Mouse (Mus musculus) hindbrain, embryonic 15.5 days (tissue): ENCODE data around the gene Pcnx2. TPM values are rescaled to one million over a fixed set of nuclear protein-coding genes. Genes with fewer than 3 reads are reported as not detected.

ENCODE experiments used
- ATAC-seq: fragments of 200-750 bp; cut with Nextera tagmentation; 2 replicates; pipeline ENCODE4 v1.8.0; 2017; ENCODE audit warnings: low read depth, moderate number of reproducible peaks, moderate TSS enrichment; ENCODE audit not compliant: low FRiP score
- H3K27ac ChIP-seq: fragments of 300-500 bp; sonication (generic); replicated peaks from 2 replicates; pipeline ENCODE4 v1.5.1; 2015; ENCODE audit warnings: mild to moderate bottlenecking, inconsistent platforms
- H3K27me3 ChIP-seq: fragments of 300-500 bp; sonication (generic); 2 replicates; pipeline ENCODE4 v1.6.1; 2015; ENCODE audit warnings: control low read depth, inconsistent platforms
- H3K36me3 ChIP-seq: fragments of 300-500 bp; sonication (generic); 2 replicates; pipeline ENCODE4 v1.6.1; 2015; ENCODE audit warnings: control low read depth, inconsistent platforms
- H3K4me1 ChIP-seq: fragments of 300-500 bp; sonication (generic); replicated peaks from 2 replicates; pipeline ENCODE4 v1.6.1; 2015; ENCODE audit warnings: control low read depth, inconsistent platforms
- H3K4me2 ChIP-seq: fragments of 300-500 bp; sonication (generic); 2 replicates; pipeline ENCODE4 v1.6.1; 2015; ENCODE audit warnings: moderate library complexity, mild to moderate bottlenecking, inconsistent platforms
- H3K4me3 ChIP-seq: fragments of 300-500 bp; sonication (generic); 2 replicates; pipeline ENCODE4 v1.5.1; 2015; ENCODE audit warnings: mild to moderate bottlenecking, inconsistent platforms
- H3K9ac ChIP-seq: fragments of 300-500 bp; sonication (generic); 2 replicates; pipeline ENCODE4 v1.6.1; 2015; ENCODE audit warnings: inconsistent platforms
- H3K9me3 ChIP-seq: fragments of 300-500 bp; sonication (generic); 2 replicates; pipeline ENCODE4 v1.6.1; 2016; ENCODE audit warnings: control low read depth, inconsistent platforms
- WGBS: fragments of 180-500 bp; shearing (Covaris S2); methylation state at CpG from one replicate; pipeline ENCODE4 v1.1.7; 2015; 5-methylcytosine and 5-hydroxymethylcytosine counted together
- polyA plus RNA-seq: library from polyadenylated mRNA; unstranded; fragments of >200 nt; fragmentation: Nextera tagmentation; extraction: Ambion mirVana; gene quantifications from 2 replicates; pipeline ENCODE4 v1.2.1, GENCODE M21; 2015

Gene Pcnx2
- polyA plus RNA-seq, 1 experiment from 2014 or later = 5.2 TPM

DNA sequence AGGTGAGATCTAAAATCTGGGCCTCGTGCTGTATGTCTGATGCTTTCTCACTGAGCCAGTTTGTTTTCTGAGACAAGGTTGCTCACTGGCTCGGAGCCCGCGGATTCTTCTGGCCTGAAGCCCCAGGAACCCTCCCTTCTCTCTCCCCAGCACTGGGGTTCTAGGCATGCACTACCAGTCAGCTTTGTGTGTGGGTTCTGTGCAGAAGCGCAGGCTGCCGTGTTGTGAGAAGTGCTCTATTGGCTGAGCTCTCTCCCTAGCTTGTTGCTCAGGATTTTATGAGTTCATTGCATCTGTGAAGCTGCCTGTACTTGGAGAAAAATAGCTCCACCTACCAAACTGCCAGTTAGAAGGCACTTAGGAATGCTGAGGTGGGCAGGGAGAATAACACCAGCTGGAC is 89.3 kb downstream of the Pcnx2 start:
- H3K9ac ChIP-seq = no peak overlapping the region
- H3K36me3 ChIP-seq = peaks cover 20% of the 10 kb centered on the region
- no peak overlapping the region for H3K4me3 ChIP-seq
- 84% methylated on average over 6 of the region's 6 CpGs for WGBS
- H3K9me3 ChIP-seq = no peaks in the 10 kb centered on the region
- H3K27me3 ChIP-seq = no peaks in the 10 kb centered on the region
- no peak for ATAC-seq
- H3K4me1 ChIP-seq = no peaks in the 10 kb centered on the region
- no peak overlapping the region for H3K4me2 ChIP-seq
- H3K27ac ChIP-seq = no peak overlapping the region

DNA sequence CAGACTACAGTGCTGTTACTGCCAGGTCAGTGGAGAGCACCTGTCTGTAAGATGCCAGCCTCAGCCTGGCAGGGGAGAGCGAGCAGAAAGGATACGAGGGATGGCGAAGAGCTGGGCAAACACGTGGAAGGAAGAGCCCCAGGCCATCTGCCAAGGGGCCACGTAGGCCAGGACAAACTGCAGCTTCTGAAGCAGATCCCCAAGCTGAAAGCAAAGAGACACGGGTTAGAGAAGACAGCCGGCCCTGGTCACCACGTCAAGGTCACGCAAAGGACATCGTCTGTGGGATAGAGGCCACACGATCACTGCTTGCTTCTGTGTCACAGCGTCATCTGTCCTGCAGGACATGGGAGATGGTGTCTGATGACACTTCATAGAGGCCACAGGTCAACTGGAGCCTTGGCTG is 90.2 kb downstream of the Pcnx2 start:
- Histone ChIP-seq H3K4me2 (no peak overlapping the region), H3K27ac (no peak overlapping the region), H3K9ac (no peak overlapping the region), H3K9me3 (no peaks in the 10 kb centered on the region), H3K36me3 (peaks cover 15% of the 10 kb centered on the region), H3K27me3 (no peaks in the 10 kb centered on the region), H3K4me3 (no peak overlapping the region), H3K4me1 (no peaks in the 10 kb centered on the region)
- ATAC-seq = no peak
- WGBS = 84% methylated on average over 12 of the region's 12 CpGs

DNA sequence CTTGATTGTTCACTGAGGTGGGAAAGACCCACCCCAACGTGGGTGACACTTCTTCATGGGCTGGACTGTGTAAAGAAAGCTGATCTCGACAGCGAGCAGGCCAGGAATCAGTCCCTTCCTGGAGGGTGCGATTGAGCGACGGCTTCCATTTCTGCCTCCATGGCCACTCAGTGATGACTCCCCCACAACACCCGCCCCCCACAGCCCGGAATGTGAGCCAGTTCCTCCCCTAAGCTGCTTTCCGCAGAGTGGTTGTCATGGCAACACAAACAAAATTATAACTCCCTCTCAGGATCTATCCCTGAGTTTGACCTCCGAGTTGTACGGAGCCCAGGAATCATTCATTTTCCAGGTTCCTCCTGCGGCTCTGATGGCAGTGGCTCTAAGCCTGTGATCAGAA is 91.7 kb downstream of the Pcnx2 start:
- ATAC-seq = no peak
- Histone ChIP-seq H3K4me3 (no peak overlapping the region), H3K4me2 (no peak overlapping the region), H3K36me3 (peaks cover 13% of the 10 kb centered on the region; the same call in 1 of the 2 replicates), H3K27ac (no peak overlapping the region; the same call in 1 of the 2 replicates), H3K27me3 (no peaks in the 10 kb centered on the region), H3K9me3 (no peaks in the 10 kb centered on the region), H3K4me1 (no peaks in the 10 kb centered on the region), H3K9ac (no peak overlapping the region)
- 77% methylated on average over 12 of the region's 12 CpGs for WGBS

DNA sequence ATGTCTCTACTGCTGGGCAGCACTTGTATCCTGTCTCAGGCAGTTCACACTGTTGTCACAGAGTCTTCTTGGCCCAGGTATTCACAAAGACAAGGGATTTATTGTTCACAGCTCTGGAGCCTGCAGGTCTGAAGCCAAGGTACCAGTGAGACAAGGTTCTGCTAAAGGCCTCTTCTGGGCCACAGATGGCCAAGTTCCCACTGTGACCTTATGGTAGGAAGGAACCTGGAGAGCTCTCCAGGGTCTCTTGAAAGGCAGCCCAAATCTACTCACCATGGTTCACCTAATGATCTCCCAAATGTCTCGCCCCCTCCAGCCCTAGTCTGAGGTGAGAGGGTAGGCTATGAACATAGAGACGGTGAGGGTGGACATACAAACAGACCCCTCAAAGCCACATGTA is 101.1 kb downstream of the Pcnx2 start:
- H3K9ac ChIP-seq = no peak overlapping the region
- no peak overlapping the region for H3K4me2 ChIP-seq
- no peak overlapping the region for H3K4me3 ChIP-seq
- WGBS = 95% methylated on average over 2 of the region's 2 CpGs
- H3K9me3 ChIP-seq = no peaks in the 10 kb centered on the region
- H3K27me3 ChIP-seq = no peaks in the 10 kb centered on the region
- no peak overlapping the region for H3K27ac ChIP-seq
- H3K4me1 ChIP-seq = no peaks in the 10 kb centered on the region
- H3K36me3 ChIP-seq = 0 out of 2 replicates have a peak, but pooled peaks cover 3% of the 10 kb centered on the region
- ATAC-seq = no peak

DNA sequence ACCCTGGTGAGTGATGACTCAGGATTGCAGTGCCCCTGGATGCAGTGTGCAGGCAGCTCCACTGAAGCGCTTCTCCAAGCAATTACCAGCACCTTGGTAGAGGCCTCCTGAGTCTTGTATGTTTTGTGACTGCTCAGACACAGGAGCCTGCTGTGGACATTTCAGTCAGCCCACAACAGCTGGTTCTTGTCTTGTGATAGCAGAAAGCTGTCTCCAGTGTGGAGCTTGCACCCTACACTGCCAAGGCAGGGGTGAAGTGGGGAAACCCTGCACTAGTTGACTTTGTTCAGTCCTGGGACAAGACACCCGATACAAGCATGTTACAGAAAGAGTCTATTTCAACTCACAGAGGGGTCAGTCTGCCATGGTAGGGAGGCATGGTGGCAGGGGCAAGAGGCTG is 102.8 kb downstream of the Pcnx2 start:
- H3K27me3 ChIP-seq = no peaks in the 10 kb centered on the region
- H3K36me3 ChIP-seq = no peaks in the 10 kb centered on the region
- H3K4me1 ChIP-seq = no peaks in the 10 kb centered on the region
- H3K4me3 ChIP-seq = no peak overlapping the region
- no peak overlapping the region for H3K27ac ChIP-seq
- WGBS = 87% methylated on average over 2 of the region's 2 CpGs
- no peak overlapping the region for H3K9ac ChIP-seq
- ATAC-seq = no peak
- no peak overlapping the region for H3K4me2 ChIP-seq
- no peaks in the 10 kb centered on the region for H3K9me3 ChIP-seq

DNA sequence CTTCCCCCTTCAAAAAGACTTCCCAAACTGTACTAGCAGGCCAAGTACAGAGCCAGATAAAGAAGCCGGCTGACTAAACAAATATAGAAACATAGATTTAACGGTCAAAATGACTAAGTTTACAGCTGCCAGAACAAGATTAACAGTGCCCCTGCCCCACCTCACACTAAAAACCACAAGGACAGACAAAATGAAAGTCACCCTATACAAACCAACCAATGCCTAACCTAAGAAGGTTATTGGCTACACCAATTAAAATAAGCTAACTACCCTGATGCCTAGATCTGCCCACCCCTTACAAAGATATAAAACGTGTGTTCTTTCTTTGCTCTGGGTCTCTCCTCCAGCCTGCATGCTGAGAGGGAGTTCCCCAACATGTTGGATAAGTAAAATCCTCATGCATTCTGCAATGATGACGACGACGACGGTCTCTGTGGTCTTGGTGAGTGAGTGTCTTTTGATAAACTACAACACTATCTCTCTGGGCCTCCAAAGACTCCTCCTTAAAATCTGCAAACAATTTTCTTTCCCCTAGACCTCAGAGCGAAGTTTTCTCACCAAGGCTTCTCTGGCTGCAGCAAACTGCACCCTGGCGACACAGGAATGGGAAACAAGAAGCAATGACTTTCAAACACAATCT is 105.2 kb downstream of the Pcnx2 start:
- Histone ChIP-seq H3K9me3 (no peaks in the 10 kb centered on the region), H3K36me3 (no peaks in the 10 kb centered on the region), H3K4me3 (no peak overlapping the region), H3K4me2 (no peak overlapping the region), H3K4me1 (no peaks in the 10 kb centered on the region), H3K9ac (no peak overlapping the region), H3K27me3 (no peaks in the 10 kb centered on the region), H3K27ac (no peak overlapping the region)
- no peak for ATAC-seq
- WGBS = 80% methylated on average over 9 of the region's 9 CpGs

DNA sequence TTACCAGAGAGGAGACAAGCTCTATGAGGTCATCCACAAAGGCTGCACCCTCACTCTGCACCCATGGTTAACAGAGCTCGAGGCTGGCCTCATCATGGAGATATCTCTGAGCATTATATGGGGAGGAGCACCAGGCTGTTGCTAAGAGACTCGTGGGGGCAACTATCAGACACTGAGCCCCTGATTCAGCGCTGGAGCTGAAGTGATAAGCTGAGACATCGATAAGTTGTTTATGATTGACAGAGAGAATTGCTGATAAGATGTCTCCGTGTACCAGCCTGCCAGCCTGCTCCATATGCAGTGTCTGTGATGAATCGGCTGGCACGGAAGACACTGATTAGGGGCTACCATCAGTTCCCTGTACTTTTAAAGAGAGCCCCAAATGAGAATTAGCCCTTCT is 111.2 kb downstream of the Pcnx2 start:
- H3K36me3 ChIP-seq = no peaks in the 10 kb centered on the region
- H3K4me2 ChIP-seq = no peak overlapping the region
- ATAC-seq = no peak
- H3K9ac ChIP-seq = no peak overlapping the region
- H3K4me3 ChIP-seq = no peak overlapping the region
- no peaks in the 10 kb centered on the region for H3K4me1 ChIP-seq
- WGBS = 65% methylated on average over 7 of the region's 7 CpGs
- H3K27ac ChIP-seq = no peak overlapping the region
- H3K27me3 ChIP-seq = no peaks in the 10 kb centered on the region
- no peaks in the 10 kb centered on the region for H3K9me3 ChIP-seq

DNA sequence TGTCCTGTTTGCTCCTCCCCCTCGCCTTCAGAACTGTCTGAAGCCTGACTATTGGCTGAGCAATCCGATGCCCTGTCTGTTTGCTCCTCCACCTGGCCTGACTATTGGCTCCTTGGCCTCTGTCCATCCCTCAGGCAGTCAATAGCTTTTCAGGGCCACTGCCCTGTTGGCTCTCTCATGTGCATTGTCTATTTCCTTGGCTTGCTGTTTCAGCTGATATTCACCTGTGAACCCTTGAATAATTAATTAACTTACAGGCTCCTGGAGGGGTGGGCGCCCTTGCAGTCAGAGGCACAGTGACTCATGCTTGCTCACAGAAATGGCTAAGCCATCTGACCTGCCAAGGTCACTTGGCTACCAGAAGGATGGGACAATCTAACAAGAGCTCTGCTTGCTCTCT is 116.0 kb downstream of the Pcnx2 start:
- H3K36me3 ChIP-seq = no peaks in the 10 kb centered on the region
- no peak overlapping the region for H3K27ac ChIP-seq
- H3K9ac ChIP-seq = no peak overlapping the region
- H3K9me3 ChIP-seq = no peaks in the 10 kb centered on the region
- H3K4me2 ChIP-seq = no peak overlapping the region
- no peaks in the 10 kb centered on the region for H3K4me1 ChIP-seq
- no peak overlapping the region for H3K4me3 ChIP-seq
- no peak for ATAC-seq
- 69% methylated on average over 3 of the region's 3 CpGs for WGBS
- H3K27me3 ChIP-seq = no peaks in the 10 kb centered on the region

DNA sequence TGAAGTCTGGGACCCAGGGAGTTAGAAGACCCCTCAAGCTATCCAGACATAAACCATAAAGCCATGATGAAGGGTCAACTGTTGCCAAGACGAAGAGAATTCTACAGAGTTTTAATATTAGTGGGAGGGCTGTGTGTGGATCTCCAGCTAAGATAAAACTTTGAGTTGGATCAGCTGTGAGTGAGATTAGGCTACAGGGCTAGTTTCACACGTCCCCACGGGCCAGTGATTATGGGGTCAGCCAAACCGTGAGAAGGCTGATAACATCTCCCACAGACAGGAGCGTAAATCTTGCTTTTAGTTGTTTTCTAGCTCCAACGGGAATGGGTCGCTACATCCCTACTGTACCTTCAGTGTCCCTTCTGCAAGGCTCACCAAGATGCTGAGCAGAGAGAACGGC is 118.5 kb downstream of the Pcnx2 start:
- no peaks in the 10 kb centered on the region for H3K4me1 ChIP-seq
- no peaks in the 10 kb centered on the region for H3K9me3 ChIP-seq
- no peak overlapping the region for H3K4me2 ChIP-seq
- no peak overlapping the region for H3K9ac ChIP-seq
- H3K27me3 ChIP-seq = no peaks in the 10 kb centered on the region
- WGBS = 81% methylated on average over 8 of the region's 8 CpGs
- no peak overlapping the region for H3K4me3 ChIP-seq
- ATAC-seq = no peak
- H3K36me3 ChIP-seq = no peaks in the 10 kb centered on the region
- H3K27ac ChIP-seq = no peak overlapping the region

DNA sequence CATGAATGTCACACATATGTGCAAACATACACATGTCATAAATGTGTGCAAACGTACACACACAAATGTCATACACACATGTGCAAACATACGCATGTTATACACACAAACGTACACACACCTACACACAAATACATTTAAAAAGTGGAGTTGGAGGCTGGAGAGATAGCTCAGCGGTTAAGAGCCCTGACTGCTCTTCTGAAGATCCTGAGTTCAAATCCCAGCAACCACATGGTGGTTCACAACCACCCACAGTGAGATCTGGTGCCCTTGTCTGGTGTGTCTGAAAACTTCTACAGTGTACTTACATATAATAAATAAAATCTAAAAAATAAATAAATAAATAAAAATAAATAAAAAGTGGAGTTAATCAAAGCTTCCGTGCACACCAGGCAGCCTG is 119.2 kb downstream of the Pcnx2 start:
- WGBS = 92% methylated on average over 5 of the region's 5 CpGs
- Histone ChIP-seq H3K36me3 (no peaks in the 10 kb centered on the region), H3K4me3 (no peak overlapping the region), H3K4me1 (no peaks in the 10 kb centered on the region), H3K27me3 (no peaks in the 10 kb centered on the region), H3K4me2 (no peak overlapping the region), H3K27ac (no peak overlapping the region), H3K9ac (no peak overlapping the region), H3K9me3 (no peaks in the 10 kb centered on the region)
- ATAC-seq = no peak

DNA sequence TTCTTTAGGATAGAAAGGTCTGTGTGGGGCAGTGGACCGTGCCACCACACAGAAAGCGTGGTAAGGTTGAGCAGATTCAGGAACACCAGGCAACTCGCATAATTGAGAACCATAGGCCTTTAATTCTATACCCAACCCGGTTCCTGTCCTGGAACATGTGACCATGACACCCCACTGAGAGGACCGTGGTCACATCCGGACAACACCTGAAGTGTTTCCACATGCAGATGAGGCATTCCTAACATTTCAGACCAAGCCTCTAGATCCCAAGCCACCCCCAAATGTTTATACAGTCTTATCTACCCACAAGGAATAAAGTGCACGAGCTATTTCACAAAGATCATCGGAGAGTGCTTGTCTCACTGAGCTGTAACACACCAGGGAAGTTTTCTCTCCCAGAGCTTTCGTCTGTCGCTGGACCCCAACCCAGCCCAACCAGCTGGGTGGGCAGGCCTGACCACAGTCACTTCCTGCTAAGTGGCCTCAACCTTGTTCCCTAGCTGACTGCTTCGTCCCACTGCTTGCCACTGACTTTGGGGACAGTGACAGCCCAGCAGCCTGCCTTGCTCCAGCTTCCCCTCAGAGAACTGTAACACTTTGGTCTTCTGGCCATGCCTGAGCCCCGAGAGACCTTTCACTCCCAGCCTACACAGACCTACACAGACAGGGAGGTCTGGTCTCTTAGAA is 120.5 kb downstream of the Pcnx2 start:
- no peaks in the 10 kb centered on the region for H3K27me3 ChIP-seq
- H3K4me2 ChIP-seq = no peak overlapping the region
- no peaks in the 10 kb centered on the region for H3K36me3 ChIP-seq
- H3K9ac ChIP-seq = no peak overlapping the region
- no peak overlapping the region for H3K4me3 ChIP-seq
- no peaks in the 10 kb centered on the region for H3K9me3 ChIP-seq
- H3K4me1 ChIP-seq = no peaks in the 10 kb centered on the region
- H3K27ac ChIP-seq = no peak overlapping the region
- no peak for ATAC-seq
- 76% methylated on average over 12 of the region's 12 CpGs for WGBS

DNA sequence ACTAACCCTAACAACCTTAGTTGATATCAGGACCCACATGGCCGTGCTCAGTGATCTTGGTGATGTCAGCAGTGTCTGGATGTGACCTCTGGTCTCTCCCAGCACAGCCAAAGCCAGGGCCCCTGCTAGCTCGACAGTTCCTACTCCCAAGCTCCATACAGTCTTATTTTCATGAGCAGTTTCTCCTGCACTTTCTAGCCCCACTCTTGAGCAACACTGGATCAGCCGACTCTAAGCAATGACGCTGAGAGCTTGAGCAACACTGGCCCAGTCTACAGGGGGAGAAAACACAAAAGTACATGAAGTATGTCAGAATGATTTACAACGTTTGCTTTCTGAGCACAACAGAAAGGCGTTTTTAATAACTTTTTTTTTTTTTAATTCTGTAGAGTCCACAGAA is 121.3 kb downstream of the Pcnx2 start:
- Histone ChIP-seq H3K4me2 (no peak overlapping the region), H3K36me3 (peaks cover 1% of the 10 kb centered on the region; the same call in 1 of the 2 replicates), H3K4me3 (no peak overlapping the region), H3K9ac (no peak overlapping the region), H3K27ac (no peak overlapping the region), H3K27me3 (no peaks in the 10 kb centered on the region), H3K9me3 (no peaks in the 10 kb centered on the region), H3K4me1 (no peaks in the 10 kb centered on the region)
- no peak for ATAC-seq
- whole genome bisulfite sequencing = 76% methylated on average over 6 of the region's 6 CpGs

DNA sequence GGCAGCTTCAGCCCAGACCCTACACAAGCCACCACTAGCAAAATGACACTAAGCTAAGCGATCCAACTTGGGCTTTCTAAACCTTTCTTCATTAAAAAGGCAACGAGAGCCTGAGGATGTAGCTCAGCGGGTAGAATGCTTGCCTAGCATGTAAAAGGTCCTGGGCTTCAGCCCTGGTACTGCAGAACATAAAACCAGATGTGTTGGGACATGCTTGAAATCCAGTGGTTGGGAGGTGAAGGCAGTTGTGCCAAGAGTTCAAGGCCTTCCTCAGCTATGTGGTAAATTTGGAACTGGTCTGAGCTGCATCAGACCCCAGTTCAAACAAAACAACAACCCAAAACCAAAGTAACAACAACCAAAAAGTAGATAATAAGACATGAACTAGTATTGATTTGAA is 121.8 kb downstream of the Pcnx2 start:
- Histone ChIP-seq H3K4me2 (no peak overlapping the region), H3K27ac (no peak overlapping the region), H3K4me1 (no peaks in the 10 kb centered on the region), H3K27me3 (no peaks in the 10 kb centered on the region), H3K36me3 (peaks cover 5% of the 10 kb centered on the region; the same call in 1 of the 2 replicates), H3K4me3 (no peak overlapping the region), H3K9me3 (no peaks in the 10 kb centered on the region), H3K9ac (no peak overlapping the region)
- 91% methylated on average over 3 of the region's 3 CpGs for WGBS
- ATAC-seq = no peak
